Mouse (Mus musculus) kidney, embryonic 14.5 days (tissue): Measurements from ENCODE around the gene Fyttd1. TPM values are rescaled to one million over a fixed set of nuclear protein-coding genes. Genes with fewer than 3 reads are reported as not detected.
"Not testable (repeated sequence)": the region's sequence is repeated elsewhere in the genome, so short reads cannot be mapped to it uniquely, and the experiment has no call there.

Experiments
- ATAC-seq: fragments of 200-750 bp; cut with Nextera tagmentation; 2 replicates; pipeline ENCODE4 v1.8.0; 2017; ENCODE audit warnings: moderate number of reproducible peaks, mild to moderate bottlenecking, moderate TSS enrichment, moderate library complexity; ENCODE audit not compliant: low FRiP score, low TSS enrichment
- H3K27ac ChIP-seq: fragments of 300-500 bp; sonication (generic); 2 replicates; pipeline ENCODE4 v1.5.1; 2014; ENCODE audit warnings: low read depth, mild to moderate bottlenecking, low read length, moderate library complexity, mixed read lengths
- H3K27me3 ChIP-seq: fragments of 300-500 bp; sonication (generic); 2 replicates; pipeline ENCODE4 v1.6.1; 2014; ENCODE audit warnings: mild to moderate bottlenecking, low read length; ENCODE audit not compliant: control insufficient read depth, insufficient read depth
- H3K36me3 ChIP-seq: fragments of 300-500 bp; sonication (generic); 2 replicates; pipeline ENCODE4 v1.6.1; 2014; ENCODE audit warnings: low read length, mixed read lengths; ENCODE audit not compliant: control insufficient read depth, insufficient read depth
- H3K4me1 ChIP-seq: fragments of 300-500 bp; sonication (generic); 2 replicates; pipeline ENCODE4 v1.6.1; 2014; ENCODE audit warnings: low read length, mixed read lengths; ENCODE audit not compliant: control insufficient read depth, insufficient read depth
- H3K4me2 ChIP-seq: fragments of 300-500 bp; sonication (generic); replicated peaks from 2 replicates; pipeline ENCODE4 v1.6.1; 2014; ENCODE audit warnings: low read depth, mild to moderate bottlenecking, low read length
- H3K4me3 ChIP-seq: fragments of 300-500 bp; sonication (generic); 2 replicates; pipeline ENCODE4 v1.5.1; 2014; ENCODE audit warnings: mild to moderate bottlenecking, low read length
- H3K9ac ChIP-seq: fragments of 300-500 bp; sonication (generic); 2 replicates; pipeline ENCODE4 v1.6.1; 2014; ENCODE audit warnings: low read depth, mild to moderate bottlenecking, low read length, moderate library complexity
- H3K9me3 ChIP-seq: fragments of 300-500 bp; sonication (generic); 2 replicates; pipeline ENCODE4 v1.6.1; 2016; ENCODE audit warnings: low read length; ENCODE audit not compliant: control insufficient read depth
- WGBS: fragments of 180-500 bp; shearing (Covaris S2); extraction: QIAGEN DNeasy Blood & Tissue Kit; methylation state at CpG from one replicate; pipeline ENCODE4 v1.1.7; 2014; 5-methylcytosine and 5-hydroxymethylcytosine counted together
- polyA plus RNA-seq: library from polyadenylated mRNA; unstranded; fragments of >200 nt; fragmentation: Nextera tagmentation; extraction: Ambion mirVana; gene quantifications from 2 replicates; pipeline ENCODE4 v1.2.1, GENCODE M21; 2014

Fyttd1 gene
- polyA plus RNA-seq, 1 experiment from 2014 or later = 155 TPM

GRCm38 (mm10) chr16:32858356-32858755 lies 18.9 kb upstream of the Fyttd1 start:
- 62% methylated on average over 4 of the region's 4 CpGs for WGBS
- Histone ChIP-seq H3K4me3 (no peak overlapping the region), H3K36me3 (peaks cover 4% of the 10 kb centered on the region; the same call in 1 of the 2 replicates), H3K4me2 (no peak overlapping the region), H3K9ac (no peak overlapping the region), H3K27me3 (no peaks in the 10 kb centered on the region), H3K27ac (no peak overlapping the region), H3K9me3 (no peaks in the 10 kb centered on the region), H3K4me1 (no peaks in the 10 kb centered on the region)
- no peak for ATAC-seq

DNA sequence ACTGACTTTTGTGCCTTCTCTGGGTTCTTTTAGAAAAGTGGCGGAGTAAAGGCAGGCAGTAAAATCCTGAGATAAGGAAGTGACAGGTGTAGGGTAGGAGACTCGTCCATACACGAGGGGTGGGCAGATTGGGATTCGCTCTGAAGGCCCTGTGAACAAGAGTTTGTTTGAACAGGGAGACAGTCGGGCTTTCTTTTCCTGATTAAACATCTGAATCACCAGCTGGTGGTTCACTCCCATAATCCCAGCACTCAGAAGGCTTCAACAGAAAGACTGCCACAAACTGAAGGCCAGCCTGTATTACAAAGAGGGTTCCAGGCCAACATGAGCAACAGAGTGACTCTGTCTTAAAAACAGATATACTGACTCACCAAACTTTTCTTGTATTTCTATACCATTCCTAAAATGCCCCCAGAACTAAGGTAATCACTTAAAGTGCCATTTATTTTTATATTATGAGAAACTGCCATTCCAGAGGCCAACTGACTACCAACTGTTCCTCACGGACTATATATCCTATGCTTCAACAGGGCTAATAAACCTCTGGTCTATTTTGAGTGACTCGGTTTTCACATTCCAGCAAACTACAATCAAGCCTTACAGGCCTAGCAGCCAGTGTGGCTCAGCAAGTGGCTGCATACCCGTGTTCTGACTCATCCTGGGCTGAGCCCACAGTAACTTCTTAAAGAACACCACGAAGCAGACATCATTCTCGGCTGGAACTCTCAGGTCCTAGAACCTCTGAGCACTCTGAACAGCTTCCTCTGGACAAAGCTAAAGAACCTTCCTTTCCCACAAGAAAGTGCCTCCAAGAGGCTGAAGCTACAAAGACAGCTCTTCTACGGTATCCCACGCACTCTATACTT lies 18.3 kb upstream of the Fyttd1 start:
- Histone ChIP-seq H3K4me2 (no peak overlapping the region), H3K27me3 (no peaks in the 10 kb centered on the region), H3K27ac (no peak overlapping the region), H3K9ac (no peak overlapping the region), H3K4me1 (no peaks in the 10 kb centered on the region), H3K9me3 (no peaks in the 10 kb centered on the region), H3K36me3 (peaks cover 4% of the 10 kb centered on the region; the same call in 1 of the 2 replicates), H3K4me3 (no peak overlapping the region)
- ATAC-seq = no peak
- 65% methylated on average over 12 of the region's 12 CpGs for WGBS

- 95% methylated on average over 3 of the region's 3 CpGs for WGBS
- Histone ChIP-seq H3K36me3 (peaks cover 5% of the 10 kb centered on the region; the same call in 1 of the 2 replicates), H3K4me2 (no peak overlapping the region), H3K9me3 (no peaks in the 10 kb centered on the region), H3K4me3 (no peak overlapping the region), H3K4me1 (peaks cover 2% of the 10 kb centered on the region), H3K27me3 (no peaks in the 10 kb centered on the region), H3K9ac (no peak overlapping the region), H3K27ac (no peak overlapping the region)
- no peak for ATAC-seq
Observed at GRCm38 (mm10) chr16:32861813-32862385, 15.4 kb upstream of the Fyttd1 start.

DNA sequence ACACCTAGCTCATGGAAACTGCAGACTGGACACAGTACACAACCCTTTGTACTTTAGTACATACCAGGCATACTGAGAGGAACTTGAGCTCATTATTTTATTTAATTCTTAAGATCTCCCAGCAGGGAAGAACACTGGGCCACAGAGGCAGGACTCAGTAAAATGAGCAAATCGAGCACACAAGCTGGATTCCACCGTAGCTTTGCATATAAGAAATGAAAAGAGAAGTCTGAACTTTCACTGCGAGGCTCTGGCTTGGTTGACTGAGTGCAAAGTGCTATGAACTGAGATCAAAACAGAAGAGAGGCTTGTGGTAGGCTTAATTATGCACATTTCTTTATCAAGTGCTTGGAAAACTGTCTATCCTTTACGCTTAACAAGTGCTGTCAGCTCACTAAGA lies 11.9 kb upstream of the Fyttd1 start:
- Histone ChIP-seq H3K9ac (no peak overlapping the region), H3K4me2 (no peak overlapping the region), H3K4me1 (peaks cover 14% of the 10 kb centered on the region), H3K9me3 (no peaks in the 10 kb centered on the region), H3K36me3 (peaks cover 5% of the 10 kb centered on the region; the same call in 1 of the 2 replicates), H3K27me3 (no peaks in the 10 kb centered on the region), H3K4me3 (no peak overlapping the region), H3K27ac (no peak overlapping the region)
- 91% methylated on average over 4 of the region's 4 CpGs for WGBS
- ATAC-seq = no peak

DNA sequence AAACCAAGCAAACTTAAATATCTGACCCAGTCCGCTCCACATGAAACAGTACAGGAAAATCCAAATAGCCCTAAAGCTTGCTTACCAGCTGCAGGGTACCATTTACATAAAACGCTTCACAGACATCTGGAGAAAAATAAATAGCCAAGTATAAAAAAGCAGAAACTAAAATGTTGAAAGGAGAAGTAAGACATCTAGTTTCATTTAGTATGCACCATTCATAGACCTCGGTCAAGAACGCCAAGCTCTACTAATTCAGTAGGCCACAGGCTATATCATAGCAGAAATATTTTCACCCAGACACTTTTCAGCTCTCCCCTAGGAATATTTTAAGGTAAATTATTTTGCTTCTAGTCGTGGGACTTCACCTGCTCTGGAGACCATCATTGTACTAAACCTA lies 10.6 kb upstream of the Fyttd1 start:
- peaks cover 5% of the 10 kb centered on the region; the same call in 1 of the 2 replicates for H3K36me3 ChIP-seq
- no peak for ATAC-seq
- H3K27me3 ChIP-seq = no peaks in the 10 kb centered on the region
- H3K4me1 ChIP-seq = peaks cover 14% of the 10 kb centered on the region
- no peak overlapping the region for H3K9ac ChIP-seq
- no peak overlapping the region; the same call in 1 of the 2 replicates for H3K4me3 ChIP-seq
- H3K9me3 ChIP-seq = no peaks in the 10 kb centered on the region
- 86% methylated on average over 5 of the region's 5 CpGs for WGBS
- H3K4me2 ChIP-seq = no peak overlapping the region
- no peak overlapping the region for H3K27ac ChIP-seq

GRCm38 (mm10) chr16:32867919-32868552 lies 9.3 kb upstream of the Fyttd1 start:
- Histone ChIP-seq H3K27ac (peak overlapping the region; percentile 55; the same call in 1 of the 2 replicates), H3K27me3 (no peaks in the 10 kb centered on the region), H3K4me1 (peaks cover 14% of the 10 kb centered on the region), H3K9ac (peak overlapping the region; percentile 71), H3K36me3 (peaks cover 5% of the 10 kb centered on the region; the same call in 1 of the 2 replicates), H3K9me3 (no peaks in the 10 kb centered on the region), H3K4me2 (peak overlapping the region; percentile 85), H3K4me3 (peak overlapping the region; percentile 87)
- WGBS = under 1% methylated on average over 35 of the region's 35 CpGs
- ATAC-seq = peak; percentile 97

DNA sequence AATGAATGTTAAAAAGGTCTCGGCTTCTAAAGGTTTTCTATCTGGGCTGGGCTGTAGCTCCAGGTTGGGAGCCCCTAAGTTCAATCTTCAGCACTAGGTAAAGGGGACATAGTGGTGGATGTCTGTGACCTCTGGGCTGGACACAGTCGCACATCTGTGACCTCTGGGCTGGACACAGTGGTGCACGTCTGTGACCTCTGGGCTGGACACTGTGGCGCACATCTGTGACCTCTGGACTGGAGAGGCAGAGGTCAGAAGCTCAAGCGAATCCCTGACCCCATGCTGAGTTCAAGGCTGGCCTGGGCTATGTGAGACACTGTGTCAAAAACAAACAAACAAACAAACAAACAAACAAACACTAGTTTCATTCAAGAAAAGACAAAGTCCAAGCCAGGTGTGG lies 7.1 kb upstream of the Fyttd1 start:
- WGBS = 66% methylated on average over 5 of the region's 5 CpGs
- Histone ChIP-seq H3K9ac (no peak overlapping the region), H3K4me1 (peaks cover 14% of the 10 kb centered on the region), H3K4me3 (no peak overlapping the region), H3K27me3 (no peaks in the 10 kb centered on the region), H3K4me2 (no peak overlapping the region), H3K36me3 (no peaks in the 10 kb centered on the region), H3K27ac (no peak overlapping the region), H3K9me3 (no peaks in the 10 kb centered on the region)
- no peak for ATAC-seq

DNA sequence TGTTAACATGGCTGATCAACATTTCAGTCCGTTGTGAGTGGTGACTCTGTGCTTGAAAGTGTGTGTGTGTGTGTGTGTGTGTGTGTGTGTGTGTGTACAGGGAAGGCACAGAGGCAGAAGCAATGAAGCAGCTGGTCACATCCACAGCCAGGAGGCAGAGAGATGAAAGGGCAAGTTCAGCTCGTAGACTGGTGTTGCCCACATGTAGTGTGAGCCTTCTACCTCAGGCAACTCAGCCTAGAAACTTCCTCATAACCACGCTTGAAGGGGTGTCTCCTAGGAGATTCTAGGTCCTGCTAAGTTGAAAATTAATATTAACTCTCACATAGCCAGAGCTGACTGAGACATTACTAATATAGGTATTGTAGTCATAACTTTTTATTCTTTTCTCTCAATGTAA lies 3.9 kb upstream of the Fyttd1 start:
- H3K4me1 ChIP-seq = 0 out of 2 replicates have a peak, but pooled peaks cover 4% of the 10 kb centered on the region
- WGBS = 52% methylated on average over 3 of the region's 3 CpGs
- no peaks in the 10 kb centered on the region for H3K9me3 ChIP-seq
- H3K36me3 ChIP-seq = no peaks in the 10 kb centered on the region
- H3K9ac ChIP-seq = no peak overlapping the region
- no peak overlapping the region for H3K4me3 ChIP-seq
- no peak for ATAC-seq
- H3K27me3 ChIP-seq = no peaks in the 10 kb centered on the region
- no peak overlapping the region for H3K27ac ChIP-seq
- no peak overlapping the region for H3K4me2 ChIP-seq

- not testable (repeated sequence) for H3K27ac ChIP-seq, H3K9ac ChIP-seq, H3K36me3 ChIP-seq, H3K4me3 ChIP-seq, ATAC-seq, H3K27me3 ChIP-seq, H3K9me3 ChIP-seq, H3K4me2 ChIP-seq
- H3K4me1 ChIP-seq = peaks cover 11% of the 10 kb centered on the region
- 71% methylated on average over 1 of the region's 1 CpGs for WGBS
Observed at GRCm38 (mm10) chr16:32875281-32875680, 2.0 kb upstream of the Fyttd1 start.
